Mouse (Mus musculus): ENCODE data around the gene Hunk. TPM values are rescaled to one million over a fixed set of nuclear protein-coding genes. Genes with fewer than 3 reads are reported as not detected.

Gene Hunk
- polyA plus RNA-seq, 1 experiment from 2014 or later: 14.5 TPM

- Histone ChIP-seq H3K27ac (replicated peaks; ENCODE audit: low read depth, low read length) (no peak overlapping the region), H3K4me3 (ENCODE audit: low read depth, low read length) (no peak overlapping the region), H3K4me1 (ENCODE audit: control insufficient read depth, insufficient read depth, low read length) (no peaks in the 10 kb centered on the region), H3K4me2 (ENCODE audit: low read depth, low read length) (no peak overlapping the region), H3K9ac (replicated peaks; ENCODE audit: low read length) (no peak overlapping the region), H3K9me3 (replicated peaks; ENCODE audit: control insufficient read depth, low read length) (no peaks in the 10 kb centered on the region), H3K27me3 (ENCODE audit: control insufficient read depth, insufficient read depth, low read length) (no peaks in the 10 kb centered on the region), H3K36me3 (replicated peaks; ENCODE audit: control insufficient read depth, insufficient read depth, low read depth, low read length) (no peaks in the 10 kb centered on the region)
- DNase-seq (ENCODE audit: low spot score): peak; percentile 78
- 23% methylated on average over 10 of the region's 10 CpGs for WGBS
- peak; percentile 36; the same call in 1 of the 2 replicates for ATAC-seq (replicated peaks; ENCODE audit: insufficient number of reproducible peaks, low FRiP score, low TSS enrichment, low read depth)
Measured at GRCm38 (mm10) chr16:90533119-90533673, 147.4 kb downstream of the Hunk start.

- no peaks in the 10 kb centered on the region for H3K4me1 ChIP-seq (ENCODE audit: control insufficient read depth, insufficient read depth, low read length)
- no peaks in the 10 kb centered on the region for H3K27me3 ChIP-seq (ENCODE audit: control insufficient read depth, insufficient read depth, low read length)
- WGBS: 89% methylated on average over 8 of the region's 8 CpGs
- no peak for ATAC-seq (replicated peaks; ENCODE audit: insufficient number of reproducible peaks, low FRiP score, low TSS enrichment, low read depth)
- H3K36me3 ChIP-seq (replicated peaks; ENCODE audit: control insufficient read depth, insufficient read depth, low read depth, low read length): no peaks in the 10 kb centered on the region
- no peak overlapping the region for H3K27ac ChIP-seq (replicated peaks; ENCODE audit: low read depth, low read length)
- no peak overlapping the region for H3K4me3 ChIP-seq (ENCODE audit: low read depth, low read length)
- H3K4me2 ChIP-seq (ENCODE audit: low read depth, low read length): no peak overlapping the region
- no peaks in the 10 kb centered on the region for H3K9me3 ChIP-seq (replicated peaks; ENCODE audit: control insufficient read depth, low read length)
- H3K9ac ChIP-seq (replicated peaks; ENCODE audit: low read length): no peak overlapping the region
- no peak for DNase-seq (ENCODE audit: low spot score)
Measured at GRCm38 (mm10) chr16:90534591-90534990, 148.8 kb downstream of the Hunk start.

GRCm38 (mm10) chr16:90538926-90539325 is 153.1 kb downstream of the Hunk start:
- ATAC-seq (replicated peaks; ENCODE audit: insufficient number of reproducible peaks, low FRiP score, low TSS enrichment, low read depth): no peak
- Histone ChIP-seq H3K9me3 (replicated peaks; ENCODE audit: control insufficient read depth, low read length) (no peaks in the 10 kb centered on the region), H3K4me1 (ENCODE audit: control insufficient read depth, insufficient read depth, low read length) (no peaks in the 10 kb centered on the region), H3K4me2 (ENCODE audit: low read depth, low read length) (no peak overlapping the region), H3K9ac (replicated peaks; ENCODE audit: low read length) (no peak overlapping the region), H3K27me3 (ENCODE audit: control insufficient read depth, insufficient read depth, low read length) (no peaks in the 10 kb centered on the region), H3K36me3 (replicated peaks; ENCODE audit: control insufficient read depth, insufficient read depth, low read depth, low read length) (no peaks in the 10 kb centered on the region), H3K4me3 (ENCODE audit: low read depth, low read length) (no peak overlapping the region), H3K27ac (replicated peaks; ENCODE audit: low read depth, low read length) (no peak overlapping the region)
- WGBS: 76% methylated on average over 5 of the region's 5 CpGs
- no peak for DNase-seq (ENCODE audit: low spot score)

DNA sequence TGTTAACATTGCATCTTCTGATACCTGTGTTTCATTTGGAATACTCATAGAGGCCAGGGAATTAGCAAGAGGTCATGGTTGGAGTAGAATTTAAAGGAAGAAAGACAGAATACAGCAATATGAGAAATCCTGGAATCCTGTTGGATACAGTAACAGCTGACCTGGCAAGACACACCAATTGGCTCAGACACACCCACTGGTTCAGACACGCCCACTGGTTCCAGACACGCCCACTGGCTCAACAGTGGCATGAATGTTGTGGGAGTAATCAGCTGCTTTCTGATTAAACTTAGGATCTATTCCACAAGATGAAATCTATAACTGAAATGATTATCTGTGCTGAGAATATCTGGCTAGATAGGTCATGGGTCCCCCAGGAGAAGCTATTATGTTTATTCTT is 155.4 kb downstream of the Hunk start:
- 88% methylated on average over 2 of the region's 2 CpGs for WGBS
- no peak overlapping the region for H3K9ac ChIP-seq (replicated peaks; ENCODE audit: low read length)
- DNase-seq (ENCODE audit: low spot score) (no peak), ATAC-seq (replicated peaks; ENCODE audit: insufficient number of reproducible peaks, low FRiP score, low TSS enrichment, low read depth) (no peak)
- H3K9me3 ChIP-seq (replicated peaks; ENCODE audit: control insufficient read depth, low read length): no peaks in the 10 kb centered on the region
- H3K27me3 ChIP-seq (ENCODE audit: control insufficient read depth, insufficient read depth, low read length): no peaks in the 10 kb centered on the region
- H3K36me3 ChIP-seq (replicated peaks; ENCODE audit: control insufficient read depth, insufficient read depth, low read depth, low read length): no peaks in the 10 kb centered on the region
- no peak overlapping the region for H3K4me3 ChIP-seq (ENCODE audit: low read depth, low read length)
- no peak overlapping the region for H3K27ac ChIP-seq (replicated peaks; ENCODE audit: low read depth, low read length)
- H3K4me1 ChIP-seq (ENCODE audit: control insufficient read depth, insufficient read depth, low read length): no peaks in the 10 kb centered on the region
- H3K4me2 ChIP-seq (ENCODE audit: low read depth, low read length): no peak overlapping the region

DNA sequence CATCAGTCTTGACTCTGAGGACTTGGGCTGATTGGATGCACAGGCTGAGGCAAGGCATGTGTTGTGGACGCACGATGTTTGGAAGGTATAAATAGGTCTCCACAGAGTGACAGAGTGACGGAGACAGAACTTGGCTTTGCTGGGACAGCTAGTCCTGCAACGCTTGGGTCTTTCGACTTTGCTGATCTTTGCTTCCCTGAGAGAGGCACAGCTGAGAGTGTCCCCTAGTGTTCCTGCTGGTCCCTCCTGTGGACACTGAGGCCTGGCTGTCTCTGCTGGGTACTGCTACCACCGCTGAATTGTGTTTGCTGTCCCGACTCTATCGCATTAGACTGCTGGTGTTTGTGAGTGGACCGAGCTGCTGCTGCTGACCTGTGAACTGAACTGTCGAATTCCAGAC is 156.6 kb downstream of the Hunk start:
- H3K4me2 ChIP-seq (ENCODE audit: low read depth, low read length): no peak overlapping the region
- no peaks in the 10 kb centered on the region for H3K9me3 ChIP-seq (replicated peaks; ENCODE audit: control insufficient read depth, low read length)
- no peak overlapping the region for H3K9ac ChIP-seq (replicated peaks; ENCODE audit: low read length)
- H3K27ac ChIP-seq (replicated peaks; ENCODE audit: low read depth, low read length): no peak overlapping the region
- no peak overlapping the region for H3K4me3 ChIP-seq (ENCODE audit: low read depth, low read length)
- H3K36me3 ChIP-seq (replicated peaks; ENCODE audit: control insufficient read depth, insufficient read depth, low read depth, low read length): no peaks in the 10 kb centered on the region
- ATAC-seq (replicated peaks; ENCODE audit: insufficient number of reproducible peaks, low FRiP score, low TSS enrichment, low read depth) (no peak), DNase-seq (ENCODE audit: low spot score) (no peak)
- 64% methylated on average over 10 of the region's 10 CpGs for WGBS
- no peaks in the 10 kb centered on the region for H3K27me3 ChIP-seq (ENCODE audit: control insufficient read depth, insufficient read depth, low read length)
- H3K4me1 ChIP-seq (ENCODE audit: control insufficient read depth, insufficient read depth, low read length): no peaks in the 10 kb centered on the region

DNA sequence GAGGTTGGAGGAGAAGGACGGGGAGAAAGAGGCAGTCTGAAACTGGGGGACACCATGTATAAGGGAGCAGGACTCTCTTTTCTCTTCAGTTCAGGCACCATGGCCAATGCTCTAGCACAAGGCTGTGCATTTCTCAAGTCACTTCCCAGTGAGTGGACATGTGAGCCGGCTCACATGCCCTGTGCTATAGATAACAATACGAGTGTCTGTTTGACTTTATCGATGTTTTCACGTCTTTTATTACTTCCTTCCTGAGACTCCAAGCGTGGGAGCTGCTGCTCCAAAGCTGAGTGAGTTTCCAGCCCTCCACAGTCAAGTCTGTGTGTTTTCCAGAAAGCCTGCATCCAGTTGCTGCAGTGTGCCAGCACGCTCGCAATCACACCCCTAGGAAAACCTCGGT is 158.4 kb downstream of the Hunk start:
- H3K9me3 ChIP-seq (replicated peaks; ENCODE audit: control insufficient read depth, low read length): no peaks in the 10 kb centered on the region
- H3K9ac ChIP-seq (replicated peaks; ENCODE audit: low read length): no peak overlapping the region
- no peak overlapping the region for H3K27ac ChIP-seq (replicated peaks; ENCODE audit: low read depth, low read length)
- 59% methylated on average over 9 of the region's 9 CpGs for WGBS
- no peak overlapping the region for H3K4me2 ChIP-seq (ENCODE audit: low read depth, low read length)
- H3K4me1 ChIP-seq (ENCODE audit: control insufficient read depth, insufficient read depth, low read length): no peaks in the 10 kb centered on the region
- ATAC-seq (replicated peaks; ENCODE audit: insufficient number of reproducible peaks, low FRiP score, low TSS enrichment, low read depth): no peak
- no peaks in the 10 kb centered on the region for H3K36me3 ChIP-seq (replicated peaks; ENCODE audit: control insufficient read depth, insufficient read depth, low read depth, low read length)
- no peak for DNase-seq (ENCODE audit: low spot score)
- H3K4me3 ChIP-seq (ENCODE audit: low read depth, low read length): no peak overlapping the region
- H3K27me3 ChIP-seq (ENCODE audit: control insufficient read depth, insufficient read depth, low read length): no peaks in the 10 kb centered on the region

DNA sequence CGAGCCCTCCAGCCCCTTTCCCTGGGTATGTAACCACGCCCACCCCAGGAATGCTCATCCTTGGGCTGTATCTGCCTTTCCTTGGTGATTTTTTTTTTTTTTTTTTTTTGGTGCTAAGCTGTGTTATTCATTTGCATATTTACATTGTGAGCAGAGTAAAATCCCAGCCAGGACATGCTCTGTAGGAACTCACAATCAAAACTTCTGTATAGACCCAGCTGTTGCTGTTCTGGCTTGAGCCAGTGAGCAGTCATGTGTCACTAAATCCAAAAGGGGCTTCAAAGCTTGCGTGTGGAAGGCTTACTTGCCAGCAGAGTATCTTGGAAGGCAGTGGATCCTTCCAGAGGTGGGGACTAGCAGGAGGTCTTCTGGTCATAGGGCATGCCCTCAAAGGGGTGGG is 159.7 kb downstream of the Hunk start:
- H3K4me1 ChIP-seq (ENCODE audit: control insufficient read depth, insufficient read depth, low read length): no peaks in the 10 kb centered on the region
- H3K36me3 ChIP-seq (replicated peaks; ENCODE audit: control insufficient read depth, insufficient read depth, low read depth, low read length): no peaks in the 10 kb centered on the region
- 0 out of 2 replicates have a peak overlapping the region, but pooled peaks have one; percentile 22 for H3K27ac ChIP-seq (replicated peaks; ENCODE audit: low read depth, low read length)
- no peaks in the 10 kb centered on the region for H3K27me3 ChIP-seq (ENCODE audit: control insufficient read depth, insufficient read depth, low read length)
- DNase-seq (ENCODE audit: low spot score) (no peak), ATAC-seq (replicated peaks; ENCODE audit: insufficient number of reproducible peaks, low FRiP score, low TSS enrichment, low read depth) (no peak)
- no peak overlapping the region for H3K9ac ChIP-seq (replicated peaks; ENCODE audit: low read length)
- H3K9me3 ChIP-seq (replicated peaks; ENCODE audit: control insufficient read depth, low read length): no peaks in the 10 kb centered on the region
- H3K4me3 ChIP-seq (ENCODE audit: low read depth, low read length): no peak overlapping the region
- 60% methylated on average over 3 of the region's 3 CpGs for WGBS
- no peak overlapping the region for H3K4me2 ChIP-seq (ENCODE audit: low read depth, low read length)

- H3K4me1 ChIP-seq (ENCODE audit: control insufficient read depth, insufficient read depth, low read length): no peaks in the 10 kb centered on the region
- WGBS: 76% methylated on average over 3 of the region's 3 CpGs
- no peak for DNase-seq (ENCODE audit: low spot score)
Measured at GRCm38 (mm10) chr16:90546591-90546990, 160.8 kb downstream of the Hunk start.

More at GRCm38 (mm10) chr16:90546591-90546990, 160.8 kb downstream of the Hunk start:
- no peak for ATAC-seq (replicated peaks; ENCODE audit: insufficient number of reproducible peaks, low FRiP score, low TSS enrichment, low read depth)
- H3K27ac ChIP-seq (replicated peaks; ENCODE audit: low read depth, low read length): no peak overlapping the region
- H3K27me3 ChIP-seq (ENCODE audit: control insufficient read depth, insufficient read depth, low read length): no peaks in the 10 kb centered on the region
- H3K4me2 ChIP-seq (ENCODE audit: low read depth, low read length): no peak overlapping the region
- H3K9me3 ChIP-seq (replicated peaks; ENCODE audit: control insufficient read depth, low read length): no peaks in the 10 kb centered on the region
- H3K9ac ChIP-seq (replicated peaks; ENCODE audit: low read length): no peak overlapping the region
- no peaks in the 10 kb centered on the region for H3K36me3 ChIP-seq (replicated peaks; ENCODE audit: control insufficient read depth, insufficient read depth, low read depth, low read length)
- H3K4me3 ChIP-seq (ENCODE audit: low read depth, low read length): no peak overlapping the region
